Mouse (Mus musculus) left cerebral cortex, adult 8-10 months (tissue): Measurements from ENCODE around the gene Ccr1l1. TPM values are rescaled to one million over a fixed set of nuclear protein-coding genes. Genes with fewer than 3 reads are reported as not detected.

Experiments used
- DNase-seq, 2 experiments: peaks; one replicate each; pipeline ENCODE4 v3.0.0; 2022; ENCODE audit warnings: low spot score in 2 of 2
- total RNA-seq, 4 experiments: library from RNA; stranded (reverse); gene quantifications; 2 replicates each; pipeline ENCODE4 v1.2.4; 2022

Gene Ccr1l1
- total RNA-seq, 4 experiments from 2014 or later = not detected

DNA sequence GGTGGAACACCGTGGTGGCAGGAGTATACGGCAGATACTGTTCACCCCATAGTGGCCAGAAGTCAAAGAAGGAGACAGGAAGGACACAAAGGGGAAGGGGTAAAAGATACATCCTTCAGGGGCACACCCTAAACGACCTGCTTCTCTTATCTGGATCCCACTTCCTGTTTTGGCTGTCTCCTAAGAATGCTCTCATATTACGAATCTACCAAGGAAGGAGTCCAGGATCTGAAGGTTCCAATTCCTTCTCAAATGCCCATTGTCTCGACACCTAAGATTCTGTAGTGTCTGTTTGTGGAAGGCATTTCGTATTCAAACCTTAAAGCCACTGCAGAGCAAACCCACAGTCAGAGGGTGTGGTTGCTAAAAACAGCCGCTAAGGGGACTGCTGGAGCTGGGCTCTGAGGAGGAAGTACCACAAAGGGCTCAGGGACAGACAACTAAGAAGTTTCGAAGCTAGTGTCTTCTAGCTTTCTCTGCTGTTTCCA lies 49.4 kb downstream of the Ccr1l1 start:
- no peak for DNase-seq

DNA sequence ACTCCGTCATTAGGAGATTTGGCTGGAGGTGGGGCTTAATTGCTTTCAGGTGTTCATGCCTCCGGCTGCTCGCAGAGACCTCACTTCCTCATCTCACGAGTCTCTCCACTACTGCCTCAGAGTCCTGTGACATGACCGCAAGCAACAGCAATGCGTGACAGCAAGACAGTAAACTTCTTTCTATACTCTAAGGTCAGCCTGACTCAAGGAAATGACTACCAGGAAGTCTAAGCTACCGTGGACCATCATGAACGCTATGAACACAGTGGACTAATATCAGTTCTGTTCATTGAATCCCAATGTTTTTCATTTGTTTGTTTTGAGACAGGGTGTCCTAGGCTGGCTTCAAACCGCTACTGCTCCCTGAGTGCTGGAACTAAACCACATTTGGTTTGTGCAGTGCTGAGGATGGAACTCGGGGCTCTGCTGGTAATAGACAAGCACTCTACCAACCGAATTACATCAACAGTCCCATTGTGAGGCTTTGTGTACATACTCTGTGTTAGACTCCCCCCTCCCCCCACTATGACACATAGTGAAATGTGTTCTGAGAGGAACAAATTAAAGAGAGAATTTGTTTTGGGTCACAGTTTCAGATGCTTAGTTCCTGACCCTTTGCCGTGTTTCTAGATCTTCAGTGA lies 50.0 kb downstream of the Ccr1l1 start:
- DNase-seq = no peak

- no peak for DNase-seq
Observed at GRCm38 (mm10) chr9:123927281-123927960, 50.8 kb downstream of the Ccr1l1 start.

Other genes starting within 250 kb of the Ccr1l1 start
- gene Cxcr6, start 171.9 kb downstream of the Ccr1l1 start, total RNA-seq = not detected
- gene Fyco1, start 126.5 kb downstream of the Ccr1l1 start, total RNA-seq = 10 to 100 TPM; 29.5 to 36.6 (median 29.8) TPM
- gene Xcr1, start 116.4 kb downstream of the Ccr1l1 start, total RNA-seq = not detected
- under 1 TPM in 2 of 4 experiments, not detected in 2; 0.17 to 0.34 TPM for gene Ccr1, start 9.7 kb downstream of the Ccr1l1 start, total RNA-seq
- gene Ccr3, start 43.6 kb upstream of the Ccr1l1 start, total RNA-seq = not detected
- gene Ccr2, start 123.5 kb upstream of the Ccr1l1 start, total RNA-seq = under 1 TPM; 0.15 to 0.28 (median 0.21) TPM
- 1 to 10 TPM; 4.4 to 9.1 (median 6.3) TPM for gene Ccr5, start 143.1 kb upstream of the Ccr1l1 start, total RNA-seq